Mouse (Mus musculus) hindbrain, embryonic 16.5 days (tissue): ENCODE data around the gene Gm6525. TPM values are rescaled to one million over a fixed set of nuclear protein-coding genes. Genes with fewer than 3 reads are reported as not detected.

Experiments
- polyA plus RNA-seq: library from polyadenylated mRNA; unstranded; fragments of >200 nt; fragmentation: Nextera tagmentation; extraction: Ambion mirVana; gene quantifications from 2 replicates; pipeline ENCODE4 v1.2.1, GENCODE M21; 2015

Gene Gm6525
- polyA plus RNA-seq, 1 experiment from 2014 or later = 1.6 TPM

Other genes with a start within 250 kb of the Gm6525 start
- gene Tmem131l, start 133.9 kb upstream of the Gm6525 start, polyA plus RNA-seq = 34.6 and 45.2 TPM in 2 replicates
- gene Mnd1, start 18.3 kb upstream of the Gm6525 start, polyA plus RNA-seq = 2.0 and 2.9 TPM in 2 replicates
- 151 and 154 TPM in 2 replicates for gene Trim2, start 132.8 kb downstream of the Gm6525 start, polyA plus RNA-seq